Mouse (Mus musculus) bone marrow macrophage, adult 2 months (primary cell): ENCODE results near the gene Blm. TPM values are rescaled to one million over a fixed set of nuclear protein-coding genes. Genes with fewer than 3 reads are reported as not detected.

Experiments used
- H3K27ac ChIP-seq: 2 replicates; pipeline ENCODE4 v1.5.1; 2012; ENCODE audit warnings: low read depth, low read length; ENCODE audit not compliant: insufficient read depth
- H3K4me1 ChIP-seq: 2 replicates; pipeline ENCODE4 v1.6.1; 2012; ENCODE audit warnings: low read length; ENCODE audit not compliant: control insufficient read depth, insufficient read depth
- H3K4me3 ChIP-seq: 2 replicates; pipeline ENCODE4 v1.5.1; 2012; ENCODE audit warnings: mild to moderate bottlenecking, low read length, moderate library complexity; ENCODE audit not compliant: insufficient read depth
- CTCF ChIP-seq: IDR thresholded peaks from 2 replicates; pipeline ENCODE4 v1.5.1; 2012; ENCODE audit warnings: low read depth, mild to moderate bottlenecking, low read length, moderate library complexity
- POLR2A ChIP-seq: IDR thresholded peaks from 2 replicates; pipeline ENCODE4 v1.6.1; 2012; ENCODE audit warnings: mild to moderate bottlenecking, low read depth, low read length, borderline replicate concordance
- polyA plus RNA-seq: library from polyadenylated mRNA; stranded (reverse); fragments of >200 nt; gene quantifications from 2 replicates; pipeline ENCODE4 v1.2.4, GENCODE M21; 2012; ENCODE audit not compliant: missing spikeins, insufficient read depth, insufficient read length

Gene Blm
- polyA plus RNA-seq, 1 experiment, result 13.6 TPM

DNA sequence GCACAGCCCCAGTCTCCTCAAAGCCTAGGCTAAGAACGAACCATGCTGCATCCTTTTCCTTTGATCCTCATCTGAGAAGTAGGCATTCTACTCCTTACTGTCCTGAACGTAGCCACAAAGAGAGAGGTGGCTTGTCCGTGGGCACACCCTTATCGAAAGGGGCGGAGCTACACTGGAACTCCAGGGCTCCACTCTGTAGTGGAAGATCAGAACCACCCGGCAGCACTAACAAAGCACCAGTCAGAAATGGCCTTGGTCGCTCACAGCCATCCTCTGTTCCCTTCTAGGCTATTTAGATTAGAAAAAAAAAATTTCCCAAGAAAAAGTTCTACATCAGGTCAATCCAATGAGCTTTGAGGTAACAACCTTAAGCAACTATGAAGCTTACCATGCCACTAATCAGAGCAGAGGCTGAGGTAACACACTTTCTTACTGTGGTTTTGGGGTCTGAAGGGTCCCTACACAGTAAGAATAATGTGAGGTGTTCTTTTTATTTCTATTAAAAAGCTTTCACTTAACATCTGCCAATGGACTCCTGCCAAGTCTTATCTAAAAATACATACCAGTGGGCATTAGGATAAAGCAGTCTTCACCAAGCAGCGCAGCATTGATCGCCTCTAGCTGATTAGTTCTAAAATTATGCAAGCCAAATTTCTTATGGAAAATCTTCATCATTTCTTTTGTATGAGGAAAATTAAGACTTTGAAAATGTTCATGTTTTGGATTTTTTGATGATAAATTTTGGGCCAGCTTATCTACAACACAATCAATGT is 35.5 kb downstream of the Blm start:
- peaks cover 37% of the 10 kb centered on the region for H3K4me1 ChIP-seq
- peak overlapping the region; percentile 68 for H3K27ac ChIP-seq
- TF ChIP-seq CTCF, result no peak
- no peak for TF ChIP-seq POLR2A
- H3K4me3 ChIP-seq, result no peak overlapping the region

DNA sequence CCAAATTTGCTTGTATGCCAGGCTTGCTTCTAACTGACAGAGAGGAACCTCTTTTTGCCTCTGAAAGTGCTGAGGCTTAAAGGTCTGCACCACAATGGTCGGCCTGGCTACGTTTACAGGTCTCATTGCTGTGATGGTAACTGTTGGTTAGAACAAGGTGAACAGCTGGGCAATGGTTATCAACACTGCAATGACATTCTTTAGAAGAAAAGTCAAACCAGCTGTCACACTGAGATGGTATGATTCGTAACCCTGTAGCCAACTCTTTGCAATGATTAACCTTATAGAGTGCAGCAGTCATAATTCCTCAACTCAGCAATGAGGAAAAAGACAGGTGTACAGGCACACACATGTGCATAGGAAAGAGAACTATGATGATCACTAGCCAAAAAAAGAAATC is 38.3 kb downstream of the Blm start:
- TF ChIP-seq CTCF (no peak), POLR2A (no peak)
- peaks cover 29% of the 10 kb centered on the region for H3K4me1 ChIP-seq
- no peak overlapping the region for H3K4me3 ChIP-seq
- no peak overlapping the region for H3K27ac ChIP-seq

DNA sequence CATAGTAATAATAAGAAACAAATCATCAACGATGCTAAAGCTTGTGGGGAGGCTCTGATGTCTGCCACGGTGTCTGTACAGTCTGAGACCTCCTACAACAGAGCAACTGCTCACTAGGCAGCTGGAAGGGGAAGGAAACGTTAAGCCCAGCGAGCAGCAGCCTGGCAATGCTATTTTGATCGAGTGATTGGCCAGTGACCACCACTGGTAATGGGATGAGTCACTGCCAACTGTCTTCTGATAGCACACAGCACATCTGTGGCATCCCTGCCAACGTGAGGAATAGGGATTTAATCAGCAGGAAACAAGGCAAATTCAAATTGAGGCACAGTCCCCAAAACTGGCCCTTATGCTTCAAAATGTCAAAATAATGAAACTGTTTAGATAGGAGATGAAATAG is 39.7 kb downstream of the Blm start:
- peak overlapping the region; percentile 49 for H3K27ac ChIP-seq
- no peak overlapping the region for H3K4me3 ChIP-seq
- peaks cover 21% of the 10 kb centered on the region for H3K4me1 ChIP-seq
- TF ChIP-seq CTCF, result no peak
- TF ChIP-seq POLR2A, result no peak

DNA sequence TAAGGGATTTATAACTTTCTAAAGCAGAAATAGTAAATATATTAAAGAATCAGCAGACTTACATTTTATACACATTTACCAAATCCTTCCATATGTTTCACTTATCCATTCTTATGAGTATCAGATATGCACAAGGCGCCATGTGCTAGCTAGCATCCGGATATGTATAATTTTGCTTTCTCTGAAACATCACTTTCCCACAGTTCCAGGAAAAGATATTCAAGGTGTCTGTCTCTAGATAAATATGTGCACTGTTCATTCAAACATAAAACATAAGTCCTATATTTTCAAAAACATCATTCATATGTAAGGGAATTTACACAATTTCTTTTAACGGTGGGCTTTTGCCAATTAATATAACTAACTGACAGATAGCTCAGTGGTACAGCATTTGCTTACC is 42.9 kb downstream of the Blm start:
- Histone ChIP-seq H3K27ac (no peak overlapping the region), H3K4me3 (no peak overlapping the region), H3K4me1 (peaks cover 11% of the 10 kb centered on the region)
- TF ChIP-seq CTCF (no peak), POLR2A (no peak)

DNA sequence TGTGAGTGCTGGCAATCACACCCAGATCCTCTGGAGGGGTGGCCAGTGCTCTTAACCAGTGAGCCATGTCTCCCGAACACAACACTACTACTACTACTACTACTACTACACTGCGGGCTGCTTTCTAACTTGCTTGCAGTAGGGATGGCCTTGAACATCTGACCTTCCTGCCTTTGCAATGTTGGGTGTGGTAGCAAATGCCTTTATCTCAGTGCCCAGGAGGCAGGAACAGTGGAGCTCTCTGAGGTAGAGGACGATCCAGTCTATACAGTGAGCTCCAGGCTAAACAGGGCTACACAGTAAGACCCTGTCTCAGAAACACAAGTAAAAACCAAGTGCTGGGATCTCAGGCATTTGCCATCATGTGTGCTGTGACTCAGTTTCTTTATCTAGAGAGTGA is 43.8 kb downstream of the Blm start:
- no peak overlapping the region for H3K27ac ChIP-seq
- no peak overlapping the region for H3K4me3 ChIP-seq
- peaks cover 4% of the 10 kb centered on the region for H3K4me1 ChIP-seq
- no peak for TF ChIP-seq CTCF
- no peak for TF ChIP-seq POLR2A

DNA sequence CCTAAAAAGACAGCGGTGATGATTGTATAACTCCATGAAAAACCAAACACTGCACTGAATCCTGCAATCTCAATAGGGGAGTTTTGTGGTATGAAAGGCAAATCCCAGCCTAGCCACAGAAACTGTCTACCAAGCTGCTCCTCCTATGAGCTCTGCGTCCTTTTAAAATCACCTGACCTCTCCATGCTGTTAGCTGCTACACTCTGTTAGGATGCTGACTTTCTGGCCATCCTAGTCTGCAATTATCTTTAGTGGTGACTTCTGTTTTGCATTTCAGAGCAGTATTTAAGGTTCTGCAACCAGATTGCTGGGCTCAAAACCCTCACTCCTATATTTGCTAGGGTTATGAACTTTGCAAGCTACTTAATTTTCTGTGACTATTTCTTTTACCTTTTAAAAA is 44.6 kb downstream of the Blm start:
- no peak overlapping the region for H3K27ac ChIP-seq
- H3K4me3 ChIP-seq, result no peak overlapping the region
- peaks cover 4% of the 10 kb centered on the region for H3K4me1 ChIP-seq
- no peak for TF ChIP-seq POLR2A
- TF ChIP-seq CTCF, result no peak

DNA sequence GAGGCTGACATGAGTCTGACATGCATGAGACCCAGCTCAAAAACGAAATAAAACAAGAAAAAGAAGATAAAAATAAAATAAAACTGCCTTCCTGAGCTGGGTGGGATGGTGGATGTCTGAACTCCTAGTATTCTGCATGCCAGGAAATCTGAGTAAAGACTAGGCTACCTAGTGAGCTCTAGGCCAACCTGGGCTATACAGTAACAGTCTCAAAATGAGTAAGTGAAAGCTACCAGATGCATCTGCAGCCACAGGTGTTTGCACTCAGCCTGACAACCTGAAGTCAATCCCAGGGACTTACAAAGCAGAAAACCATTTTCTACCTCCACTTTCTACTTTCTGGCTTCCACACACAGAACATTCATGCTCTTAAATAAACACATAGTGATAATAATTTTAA is 45.5 kb downstream of the Blm start:
- no peak overlapping the region for H3K4me3 ChIP-seq
- H3K4me1 ChIP-seq, result peaks cover 3% of the 10 kb centered on the region
- TF ChIP-seq CTCF (no peak), POLR2A (no peak)
- no peak overlapping the region for H3K27ac ChIP-seq

DNA sequence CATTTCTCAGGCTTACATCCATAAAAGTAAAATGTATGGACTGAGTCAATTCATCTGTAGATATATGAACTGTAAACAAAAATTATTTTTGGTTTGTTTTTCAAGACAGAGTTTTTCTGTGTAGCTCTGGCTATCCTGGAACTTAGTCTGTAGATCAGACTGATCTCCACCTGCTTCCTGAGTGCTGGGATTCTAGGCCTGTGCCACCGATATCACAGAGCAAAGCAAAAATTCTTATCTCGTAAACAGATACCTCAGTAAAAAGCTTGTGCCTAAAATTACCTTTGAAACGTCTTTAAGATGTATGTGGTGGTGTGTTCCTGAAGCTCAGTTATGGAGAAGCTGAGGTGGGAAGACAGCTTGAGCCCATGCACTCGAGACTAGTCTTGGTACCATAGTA is 47.7 kb downstream of the Blm start:
- TF ChIP-seq POLR2A (no peak), CTCF (no peak)
- Histone ChIP-seq H3K27ac (no peak overlapping the region), H3K4me3 (no peak overlapping the region), H3K4me1 (peaks cover 2% of the 10 kb centered on the region; the same call in 1 of the 2 replicates)

DNA sequence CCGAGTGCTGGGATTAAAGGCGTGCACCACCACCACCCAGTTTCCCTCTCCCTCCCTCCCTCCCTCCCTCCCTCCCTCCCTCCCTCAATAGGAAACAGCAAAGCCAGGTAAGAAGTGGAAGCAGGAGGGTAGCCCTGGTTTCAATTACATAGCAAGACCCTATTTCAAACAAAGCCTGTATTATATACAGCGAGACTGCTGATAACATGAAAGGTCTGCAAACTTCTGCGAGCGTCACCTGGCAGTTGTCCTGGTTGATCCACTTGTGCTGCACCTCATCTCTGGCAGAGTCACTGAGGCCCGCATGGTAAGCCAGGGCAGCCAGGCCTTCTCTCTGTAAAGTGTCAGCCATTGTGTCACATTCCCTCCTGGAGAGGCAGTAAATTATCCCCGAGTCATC is 54.8 kb downstream of the Blm start:
- Histone ChIP-seq H3K27ac (no peak overlapping the region), H3K4me3 (no peak overlapping the region), H3K4me1 (peaks cover 2% of the 10 kb centered on the region; the same call in 1 of the 2 replicates)
- no peak for TF ChIP-seq POLR2A
- TF ChIP-seq CTCF, result no peak

DNA sequence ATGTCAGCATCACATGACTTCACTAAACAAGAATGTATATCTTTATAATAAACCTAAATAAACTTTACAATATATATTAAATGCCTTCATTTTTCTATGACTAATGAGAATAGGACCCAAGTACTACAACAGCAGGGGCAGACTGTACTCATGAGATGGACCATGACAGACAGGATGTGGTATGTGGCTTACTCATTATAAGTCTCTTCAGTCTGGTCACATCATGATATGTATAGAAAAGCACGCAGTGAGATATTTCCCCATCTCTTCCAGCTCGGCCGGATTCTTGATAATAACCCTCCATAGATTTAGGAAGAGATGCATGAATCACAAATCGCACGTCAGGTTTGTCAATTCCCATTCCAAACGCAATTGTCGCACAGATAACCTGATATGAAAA is 61.1 kb downstream of the Blm start:
- peaks cover 12% of the 10 kb centered on the region for H3K4me1 ChIP-seq

DNA sequence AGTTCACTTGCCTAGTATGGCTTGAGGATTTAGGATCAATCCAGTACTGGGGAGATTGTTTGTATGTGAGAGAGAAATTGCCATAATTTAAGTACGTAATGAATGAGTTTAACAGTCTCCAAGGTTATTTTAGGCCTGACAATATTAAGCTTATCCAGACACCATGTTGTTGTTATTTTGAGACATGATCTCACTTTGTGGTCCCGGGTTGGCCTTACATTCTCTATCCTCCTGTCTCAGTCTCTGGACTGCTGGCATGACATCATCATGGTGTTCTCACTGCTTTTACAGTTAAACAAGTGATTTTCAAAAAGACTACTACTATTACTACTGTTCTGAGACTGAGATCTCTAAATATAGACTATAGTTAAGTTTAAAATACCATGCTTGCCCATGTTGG is 66.1 kb downstream of the Blm start:
- TF ChIP-seq CTCF, result no peak
- TF ChIP-seq POLR2A, result no peak
- no peak overlapping the region for H3K27ac ChIP-seq
- no peak overlapping the region for H3K4me3 ChIP-seq
- peaks cover 18% of the 10 kb centered on the region for H3K4me1 ChIP-seq

More for the DNA sequence above, 61.1 kb downstream of the Blm start:
- TF ChIP-seq CTCF (no peak), POLR2A (no peak)
- no peak overlapping the region for H3K27ac ChIP-seq
- H3K4me3 ChIP-seq, result no peak overlapping the region
